ENCODE assay signal across 11 mouse cellular contexts in the genomic region with DNA sequence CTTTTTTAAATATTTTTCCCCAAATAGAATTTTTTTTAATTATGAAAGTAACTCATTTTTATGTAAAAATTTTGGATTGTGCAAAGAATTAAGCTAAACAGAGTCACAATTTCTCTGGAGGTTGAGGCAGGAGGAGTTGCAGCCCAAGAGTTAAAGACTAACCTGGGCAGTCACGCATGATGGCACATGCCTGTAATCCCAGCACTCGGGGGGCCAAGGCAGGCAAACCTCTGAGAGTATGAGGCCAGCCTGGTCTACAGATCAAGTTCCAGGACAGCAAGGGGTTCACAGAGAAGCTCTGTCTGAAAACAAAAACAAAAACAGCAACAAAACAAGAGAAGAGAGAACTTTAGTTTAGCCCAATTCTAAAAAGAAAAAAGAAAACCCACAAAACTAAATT.
"Had no signal": no experiment of that assay in that cellular context is flagged by ENCODE, and none has a peak within 500 bp of the region (broad histone marks: within the 10 kb centered on the region; RNA-seq: fewer than 3 reads in every experiment).

No protein-coding gene starts in this region.

- H3K27me3 ChIP-seq: hindbrain, embryonic 15.5 days; lung, embryonic 15.5 days; midbrain, embryonic 15.5 days; neural tube, embryonic 12.5 days had no signal

- H3K9me3 ChIP-seq: hindbrain, embryonic 15.5 days; limb, embryonic 10.5 days; liver, embryonic 12.5 days; lung, embryonic 15.5 days; midbrain, embryonic 15.5 days; neural tube, embryonic 12.5 days had no signal

- H3K36me3 ChIP-seq: hindbrain, embryonic 15.5 days; limb, embryonic 10.5 days; liver, embryonic 12.5 days; lung, embryonic 15.5 days; midbrain, embryonic 15.5 days; neural tube, embryonic 12.5 days had no signal

- DNase-seq: lung, postnatal 14 days; right cerebral cortex, postnatal 25 days; thymus, postnatal 36 days had no signal

- H3K27ac ChIP-seq: hindbrain, embryonic 15.5 days; left cerebral cortex, adult 2 months; limb, embryonic 10.5 days; liver, embryonic 12.5 days; lung, embryonic 15.5 days; midbrain, embryonic 15.5 days; neural tube, embryonic 12.5 days had no signal

- ATAC-seq: intestine, postnatal 0 days; liver, embryonic 12.5 days; midbrain, embryonic 15.5 days had no signal

- H3K4me1 ChIP-seq: hindbrain, embryonic 15.5 days; limb, embryonic 10.5 days; liver, embryonic 12.5 days; lung, embryonic 15.5 days; midbrain, embryonic 15.5 days; neural tube, embryonic 12.5 days had no signal

- H3K4me3 ChIP-seq: hindbrain, embryonic 15.5 days; left cerebral cortex, adult 2 months; limb, embryonic 10.5 days; liver, embryonic 12.5 days; lung, embryonic 15.5 days; midbrain, embryonic 15.5 days; neural tube, embryonic 12.5 days had no signal
